ENCODE assay signal across 8 mouse cellular contexts in genomic region chr16:31507457-31507755, GRCm38 (mm10).
A peak's percentile ranks its signal among the peaks of the same experiment; 100 is the strongest.
DNase-seq lines count a peak whose midpoint lies in the region; ATAC-seq and TF ChIP-seq lines count a peak whose summit lies in the region.

No protein-coding gene starts in this region.

- H3K4me3 ChIP-seq in kidney, embryonic 15.5 days (replicated peaks), result no peak overlapping the region
- no peak overlapping the region for H3K4me3 ChIP-seq in liver, embryonic 14.5 days (ENCODE audit: insufficient read depth in 1 of 2, low read depth in 2 of 2, low read length in 2 of 2)

- no peak for DNase-seq in kidney, adult 8-10 months
- DNase-seq in R1 (ENCODE audit: low read depth, low spot score) (peak; percentile 87), adipocyte (ENCODE audit: low spot score) (no peak)
- peak; percentile 47 for DNase-seq in embryo, embryonic 9.5 days (ENCODE audit: extremely low spot score)
- DNase-seq in liver, embryonic 14.5 days (ENCODE audit: low read depth in 3 of 3, low spot score in 3 of 3), result peak; percentile 15 to 41 (median 40)
- no peak for DNase-seq in layer of hippocampus, adult 8-10 months (ENCODE audit: low spot score in 2 of 2)
- DNase-seq in gastrocnemius, postnatal 36 days, result no peak

- no peaks in the 10 kb centered on the region for H3K9me3 ChIP-seq in kidney, embryonic 15.5 days (replicated peaks)
- no peaks in the 10 kb centered on the region for H3K9me3 ChIP-seq in liver, embryonic 14.5 days (ENCODE audit: control insufficient read depth, low read length)

- no peak for TF ChIP-seq CTCF in liver, embryonic 14.5 days (IDR thresholded peaks at IDR 0.05; ENCODE audit: low read depth)

- WGBS in kidney, embryonic 15.5 days, result 45% methylated on average over 6 of the region's 6 CpGs
- WGBS in liver, embryonic 14.5 days (ENCODE audit: insufficient replicate concordance), result 16% methylated on average over 6 of the region's 6 CpGs

- no peak overlapping the region; the same call in 1 of the 2 replicates for H3K4me2 ChIP-seq in kidney, embryonic 15.5 days
- H3K4me2 ChIP-seq in liver, embryonic 14.5 days (ENCODE audit: low read depth), result peak overlapping the region; percentile 44

- no peaks in the 10 kb centered on the region for H3K27me3 ChIP-seq in kidney, embryonic 15.5 days
- no peaks in the 10 kb centered on the region for H3K27me3 ChIP-seq in liver, embryonic 14.5 days (ENCODE audit: control insufficient read depth, insufficient read depth, low read length)

- no peak for TF ChIP-seq EP300 in liver, embryonic 14.5 days (IDR thresholded peaks at IDR 0.05; ENCODE audit: low read depth)

- intact Hi-C loops in gastrocnemius, postnatal 36 days (cut with DNase I), result no loop called here

- H3K4me1 ChIP-seq in kidney, embryonic 15.5 days, result peaks cover 44% of the 10 kb centered on the region
- H3K4me1 ChIP-seq in liver, embryonic 14.5 days (replicated peaks; ENCODE audit: control insufficient read depth in 2 of 2, insufficient read depth in 2 of 2, low read length in 1 of 2), result peaks cover 11 to 31% of the 10 kb centered on the region in 2 experiments

- peak overlapping the region; percentile 92 for H3K27ac ChIP-seq in kidney, embryonic 15.5 days
- no peak overlapping the region for H3K27ac ChIP-seq in liver, embryonic 14.5 days

- no peaks in the 10 kb centered on the region for H3K36me3 ChIP-seq in kidney, embryonic 15.5 days
- no peaks in the 10 kb centered on the region for H3K36me3 ChIP-seq in liver, embryonic 14.5 days (replicated peaks; ENCODE audit: control insufficient read depth, insufficient read depth, low read depth)

- peak; percentile 19 for ATAC-seq in kidney, embryonic 15.5 days (replicated peaks; ENCODE audit: low FRiP score)
- peak; percentile 75 for ATAC-seq in liver, embryonic 14.5 days (ENCODE audit: insufficient read depth)

- no peak overlapping the region for H3K9ac ChIP-seq in kidney, embryonic 15.5 days
- H3K9ac ChIP-seq in liver, embryonic 14.5 days (replicated peaks), result no peak overlapping the region

Comparison
In these comparisons a context has a peak if more than half of its experiments do, and no peak if none do; other contexts are left out.
1. DNase-seq: peak in R1 (single experiment), embryo, embryonic 9.5 days (single experiment) and liver, embryonic 14.5 days (3 of 3); none in kidney, adult 8-10 months (0 of 2), layer of hippocampus, adult 8-10 months (0 of 2), adipocyte (single experiment) and gastrocnemius, postnatal 36 days (0 of 2).